Mouse (Mus musculus) lung, adult 2 months (tissue): ENCODE measurements around the gene Eed.

Experiments
- CTCF ChIP-seq: fragments of 200-500 bp; IDR thresholded peaks from 2 replicates; pipeline ENCODE4 v1.5.1; 2011; ENCODE audit warnings: mild to moderate bottlenecking, low read length, control low read depth; ENCODE audit not compliant: insufficient read depth
- POLR2A ChIP-seq: fragments of 200-500 bp; IDR thresholded peaks from 2 replicates; pipeline ENCODE4 v1.6.1; 2011; ENCODE audit warnings: low read depth, mild to moderate bottlenecking, control low read depth, low read length, borderline replicate concordance; ENCODE audit errors: extremely low read depth

DNA sequence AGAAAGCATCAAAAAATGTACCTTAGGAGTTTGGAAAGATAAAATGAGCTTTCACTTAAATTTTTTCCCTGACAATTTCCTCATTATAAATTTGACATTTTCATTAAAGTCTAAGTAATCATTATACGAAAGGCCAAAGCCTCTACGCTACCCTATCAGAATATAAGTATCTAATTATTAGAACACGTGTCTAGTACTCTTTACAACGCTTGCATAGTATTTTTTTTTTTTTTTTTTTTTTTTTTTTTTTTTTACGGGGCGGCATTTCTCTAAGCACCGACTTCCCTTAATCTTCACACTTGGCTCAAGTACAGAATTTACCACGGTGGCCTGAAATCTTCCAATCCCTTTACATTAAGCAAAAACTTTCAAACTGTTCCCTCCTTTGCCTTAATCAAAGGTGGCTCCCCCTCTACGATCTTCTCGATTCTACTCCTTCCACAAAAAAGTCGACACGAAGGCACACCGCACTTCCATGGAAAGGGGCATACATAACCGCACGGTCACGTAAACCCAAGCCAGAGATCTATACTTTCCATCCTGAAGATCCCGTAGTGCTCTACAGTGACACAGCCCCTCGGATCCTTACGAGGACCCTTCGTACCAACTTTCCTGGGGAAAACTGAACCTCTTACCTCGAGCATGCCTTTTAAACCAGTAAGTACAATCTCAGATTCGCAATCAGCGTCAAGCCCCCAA is 1.2 kb downstream of the Eed start:
- TF ChIP-seq CTCF (no peak), POLR2A (no peak)
